Mouse (Mus musculus) layer of hippocampus, adult 8-10 months (tissue): ENCODE measurements at regions not wholly inside any gene's neighbourhood (a gene's known extent, or its start where the extent isn't known, plus 50 kb on each side); places are given as distances from the start of the nearest gene placed in this dataset.
A peak's percentile ranks its signal among the peaks of the same experiment; 100 is the strongest.

Source experiments
- DNase-seq, 2 experiments: peaks; one replicate each; pipeline ENCODE4 v3.0.0; 2022; ENCODE audit warnings: low spot score in 2 of 2

DNA sequence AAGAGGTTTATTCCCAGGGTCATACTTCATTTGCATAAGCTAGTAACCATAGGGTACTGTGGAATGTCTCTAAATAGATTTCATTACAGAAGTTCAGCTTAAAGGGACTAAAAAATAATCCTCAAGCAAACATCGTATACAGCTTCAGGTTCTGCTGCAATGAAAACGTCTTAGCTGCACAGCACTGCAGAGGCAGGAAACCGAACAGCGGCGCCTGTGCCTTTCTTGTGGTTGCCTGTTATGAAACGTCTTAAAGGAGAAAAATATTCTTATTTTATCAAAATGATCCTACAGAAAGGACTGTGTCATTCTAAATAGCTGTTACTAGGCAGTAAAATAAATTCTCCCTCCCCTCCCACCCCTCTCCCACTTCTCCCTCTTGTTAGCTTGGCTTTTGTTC lies 226.0 kb upstream of the Fam241a start:
- no peak for DNase-seq

DNA sequence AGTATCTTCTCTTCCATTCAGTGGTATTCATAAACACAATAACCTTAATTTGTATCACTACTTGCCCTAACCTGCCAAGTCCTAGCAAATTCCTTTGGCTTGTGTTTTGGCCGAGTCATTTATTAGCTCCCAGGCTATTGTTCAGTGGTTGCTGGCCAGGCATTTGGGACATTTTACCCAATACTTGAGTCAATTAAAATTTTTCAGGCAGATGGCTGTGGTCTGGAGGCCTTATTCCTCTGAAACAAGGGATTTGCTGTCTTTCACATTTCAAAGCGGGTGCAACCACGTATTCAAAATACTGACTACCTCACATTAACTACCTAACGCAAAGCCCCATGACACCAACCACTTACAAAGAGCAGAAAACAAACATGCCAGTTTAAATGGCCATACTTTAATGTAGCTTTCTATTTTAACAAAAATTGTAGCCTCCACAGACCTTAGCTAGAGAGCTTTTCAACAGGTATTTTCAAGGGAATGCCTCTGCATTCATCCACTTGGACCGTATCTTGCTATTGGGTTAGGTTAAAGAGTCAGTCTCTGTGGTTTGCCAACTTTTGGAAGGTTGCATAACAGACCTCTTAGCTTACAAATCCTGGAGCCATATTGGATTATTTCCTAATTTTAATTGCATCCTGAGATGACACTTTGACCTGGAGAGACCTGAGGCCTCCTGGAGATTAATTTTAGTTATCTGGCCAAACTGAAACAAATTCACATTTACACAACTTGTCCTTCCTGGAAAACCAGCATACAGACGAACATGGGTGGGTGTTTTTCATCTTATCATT lies 224.7 kb upstream of the Fam241a start:
- no peak for DNase-seq

DNA sequence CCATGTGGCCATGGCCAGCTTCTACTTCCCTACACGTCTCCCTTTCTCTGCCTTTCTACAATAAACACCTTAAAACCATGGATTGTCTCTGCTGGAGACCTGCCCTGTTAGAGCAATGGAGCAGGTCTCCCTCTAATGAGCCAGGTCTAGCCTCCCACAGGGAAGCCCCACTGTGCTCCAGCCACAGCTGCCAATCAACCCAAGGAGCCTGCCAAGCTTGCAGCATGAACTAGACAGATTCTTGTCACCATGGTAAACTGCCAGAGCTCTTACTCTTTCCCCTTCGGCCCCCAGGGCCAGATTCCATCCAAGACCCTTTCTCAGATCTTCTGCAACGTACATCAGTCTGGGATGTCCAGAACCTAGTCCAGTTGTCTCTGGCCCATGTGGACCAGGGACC lies 217.1 kb upstream of the Fam241a start:
- no peak for DNase-seq

DNA sequence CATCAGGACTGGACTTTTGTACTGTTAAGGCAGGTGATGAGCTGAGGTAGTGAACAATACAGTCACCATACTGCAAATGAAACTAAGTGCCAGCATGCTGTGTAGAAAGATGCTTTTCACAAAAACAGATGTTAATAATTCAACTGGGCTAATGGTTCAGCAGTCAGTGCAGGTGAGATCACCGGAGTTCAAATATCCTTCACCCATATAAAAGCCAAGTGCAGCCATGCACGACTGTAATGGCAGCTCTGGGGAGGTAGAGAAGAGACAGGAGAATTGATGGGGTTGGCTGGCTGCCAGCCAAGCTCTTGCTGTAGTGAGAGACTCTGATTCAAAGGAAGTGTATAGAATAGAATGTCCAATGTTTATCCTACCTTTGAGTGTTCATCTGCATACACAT lies 214.3 kb upstream of the Fam241a start:
- no peak for DNase-seq

DNA sequence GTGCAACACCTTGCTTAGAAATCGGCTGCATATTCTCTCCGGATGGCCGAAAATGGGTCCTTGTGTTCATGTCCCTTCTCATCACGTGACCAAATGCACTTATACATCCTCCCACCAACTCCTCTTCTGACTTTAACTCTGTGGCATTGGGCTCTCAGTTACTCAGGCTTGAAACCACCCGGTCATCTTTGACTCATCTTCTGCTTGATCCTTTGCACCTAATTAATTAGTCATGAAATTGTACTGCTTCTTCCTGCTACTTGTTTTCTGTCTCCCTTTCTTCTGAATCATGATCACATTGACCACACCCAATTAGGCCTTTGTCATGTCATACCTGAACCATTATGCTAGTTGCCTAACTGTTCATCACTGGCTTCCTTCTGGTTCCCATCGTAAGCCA lies 208.4 kb upstream of the Fam241a start:
- no peak for DNase-seq

DNA sequence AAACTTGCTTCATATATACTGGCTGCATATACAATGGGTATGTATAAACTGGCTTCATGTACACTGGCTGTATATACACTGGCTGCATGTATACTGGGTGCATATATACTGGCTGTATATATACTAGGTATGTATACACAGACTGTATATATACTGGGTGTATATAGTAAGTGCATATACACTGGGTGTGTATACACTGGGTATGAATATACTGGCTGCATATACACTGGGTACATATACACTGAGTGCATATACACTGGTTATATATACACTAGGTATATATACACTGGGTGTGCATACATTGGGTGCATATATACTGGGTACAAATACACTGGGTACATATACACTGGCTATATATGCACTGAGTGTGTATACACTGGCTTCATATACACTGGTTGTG lies 196.9 kb upstream of the Fam241a start:
- no peak for DNase-seq

DNA sequence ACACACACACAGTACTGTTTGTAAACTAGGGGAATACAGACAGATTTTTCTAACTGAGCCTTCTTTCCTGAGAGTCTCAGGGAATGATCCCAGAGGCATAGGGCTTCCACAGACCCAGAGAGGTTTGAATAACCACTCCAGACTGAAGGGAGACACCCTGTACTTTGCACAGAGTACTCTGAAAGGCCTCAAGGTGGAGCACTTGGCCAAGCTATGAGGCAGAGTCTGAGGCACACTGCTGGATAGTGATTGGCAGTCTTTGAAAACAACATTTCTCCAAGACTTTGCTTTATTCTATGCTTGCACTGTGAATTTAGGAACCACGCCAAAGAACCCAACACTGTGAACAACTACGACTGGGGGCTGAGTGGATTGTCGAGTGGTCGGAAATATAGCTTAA lies 192.1 kb upstream of the Fam241a start:
- DNase-seq: peak; percentile 7 to 11

DNA sequence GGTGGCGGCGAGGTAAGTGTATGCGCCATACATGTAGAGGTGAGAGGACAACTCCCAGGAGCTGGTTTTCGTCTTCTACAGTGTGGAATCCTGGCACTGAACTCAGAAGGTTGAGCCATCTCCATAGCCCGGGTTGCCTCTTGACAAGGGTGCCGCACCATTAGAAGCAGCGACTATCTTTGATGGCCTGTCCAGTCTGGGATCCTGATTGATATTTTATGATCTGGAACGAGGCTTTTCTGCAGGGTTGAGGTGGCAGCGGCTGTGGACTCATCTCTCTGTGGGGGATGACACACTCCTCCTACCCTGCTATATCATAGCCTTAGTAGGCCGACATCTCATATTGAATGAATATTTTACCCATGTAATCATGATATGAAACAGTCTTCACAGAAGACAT lies 191.0 kb upstream of the Fam241a start:
- no peak for DNase-seq

DNA sequence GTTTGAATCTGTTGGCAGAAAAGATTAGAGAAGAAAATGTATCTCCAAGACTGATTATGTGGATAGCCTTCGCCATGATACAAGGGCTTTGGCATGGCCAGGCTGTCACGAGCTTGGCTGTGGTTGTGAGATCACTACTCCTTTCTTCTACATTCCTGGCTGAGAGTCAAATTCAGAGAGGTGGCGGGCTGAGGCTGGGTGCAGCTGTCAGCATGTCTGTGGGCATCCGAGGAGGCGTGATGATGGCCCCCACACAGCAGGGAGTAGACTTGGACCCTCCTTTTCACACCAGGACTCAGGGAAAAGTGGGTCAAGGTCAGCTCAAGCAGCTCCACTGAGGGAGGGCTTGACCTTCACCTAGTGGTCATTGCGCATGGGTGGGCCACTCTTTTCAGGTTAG lies 186.3 kb upstream of the Fam241a start:
- no peak for DNase-seq

DNA sequence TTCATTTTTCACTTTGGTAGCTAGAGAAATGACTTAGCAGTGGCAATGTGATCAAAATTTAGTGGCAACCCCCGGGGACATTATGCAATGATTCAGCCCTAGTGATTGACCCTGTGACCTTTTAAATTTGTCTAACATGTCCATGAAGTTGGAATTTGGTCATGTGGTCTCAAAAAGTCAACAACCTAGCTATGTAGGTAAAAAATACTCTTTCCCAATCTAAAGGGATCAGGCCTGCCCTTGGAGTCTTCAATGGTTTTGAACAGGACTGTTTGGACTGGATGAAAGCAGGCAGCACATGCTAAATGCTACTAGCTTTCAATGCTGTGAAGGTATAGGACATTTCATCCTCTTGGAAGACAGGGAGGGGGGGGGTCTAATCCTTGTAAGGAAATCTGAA lies 185.3 kb upstream of the Fam241a start:
- no peak for DNase-seq

DNA sequence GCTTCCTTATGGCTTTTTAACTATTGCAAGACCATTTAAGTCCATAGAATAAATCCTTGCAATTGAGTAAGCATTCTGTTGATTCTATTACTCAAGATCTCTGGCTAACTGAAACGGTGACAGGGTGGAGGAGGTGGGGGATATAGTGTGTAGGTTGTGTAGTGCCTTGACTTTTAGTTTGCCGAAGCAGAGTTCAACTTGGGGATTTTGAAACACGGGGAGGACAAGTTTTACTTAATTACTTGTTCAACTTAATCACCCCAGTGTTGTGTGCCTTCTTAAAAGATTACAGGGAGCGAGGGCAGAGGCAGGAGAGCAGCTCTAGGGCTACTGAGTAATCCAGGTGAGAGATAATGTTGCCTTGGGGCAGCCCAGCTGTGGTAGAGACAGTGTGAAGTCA lies 171.7 kb upstream of the Fam241a start:
- DNase-seq: no peak

DNA sequence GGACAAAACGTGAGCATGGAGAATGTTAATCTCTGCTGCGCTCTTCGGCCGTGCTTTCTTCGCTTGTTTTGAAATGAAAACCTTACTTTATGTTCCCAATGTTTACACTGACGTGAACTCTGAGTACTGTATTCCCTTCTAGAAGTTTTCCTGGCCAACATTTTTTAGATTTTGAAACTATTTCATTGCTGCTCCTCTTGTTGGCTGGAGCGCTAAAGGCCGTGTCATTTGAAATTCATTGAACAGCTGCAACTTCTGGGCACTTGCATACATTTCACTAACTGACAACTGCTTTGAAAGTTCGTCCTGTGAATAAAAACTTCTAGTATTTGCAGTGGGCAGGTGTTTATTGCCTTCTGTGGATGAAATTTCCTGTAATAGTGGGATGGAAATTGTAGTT lies 157.9 kb upstream of the Fam241a start:
- no peak for DNase-seq

DNA sequence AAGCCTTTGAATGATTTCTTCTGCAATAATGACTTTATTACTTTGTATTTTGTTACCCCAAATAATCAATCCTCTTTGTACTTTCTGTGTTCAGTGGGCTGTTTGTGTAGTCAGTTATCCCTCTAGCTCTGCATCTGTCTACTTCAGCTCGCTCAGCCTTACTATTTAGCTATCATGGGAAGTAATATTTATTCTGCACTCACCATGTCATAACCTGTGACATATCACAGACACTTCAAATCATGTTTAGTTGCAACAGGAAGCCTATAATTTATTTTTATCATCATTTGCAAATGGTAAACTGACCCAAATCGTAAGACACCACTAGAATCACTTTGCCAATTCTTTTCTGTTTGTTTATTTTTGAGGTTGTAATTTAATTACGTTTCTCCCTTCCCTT lies 147.6 kb upstream of the Fam241a start:
- DNase-seq: no peak

DNA sequence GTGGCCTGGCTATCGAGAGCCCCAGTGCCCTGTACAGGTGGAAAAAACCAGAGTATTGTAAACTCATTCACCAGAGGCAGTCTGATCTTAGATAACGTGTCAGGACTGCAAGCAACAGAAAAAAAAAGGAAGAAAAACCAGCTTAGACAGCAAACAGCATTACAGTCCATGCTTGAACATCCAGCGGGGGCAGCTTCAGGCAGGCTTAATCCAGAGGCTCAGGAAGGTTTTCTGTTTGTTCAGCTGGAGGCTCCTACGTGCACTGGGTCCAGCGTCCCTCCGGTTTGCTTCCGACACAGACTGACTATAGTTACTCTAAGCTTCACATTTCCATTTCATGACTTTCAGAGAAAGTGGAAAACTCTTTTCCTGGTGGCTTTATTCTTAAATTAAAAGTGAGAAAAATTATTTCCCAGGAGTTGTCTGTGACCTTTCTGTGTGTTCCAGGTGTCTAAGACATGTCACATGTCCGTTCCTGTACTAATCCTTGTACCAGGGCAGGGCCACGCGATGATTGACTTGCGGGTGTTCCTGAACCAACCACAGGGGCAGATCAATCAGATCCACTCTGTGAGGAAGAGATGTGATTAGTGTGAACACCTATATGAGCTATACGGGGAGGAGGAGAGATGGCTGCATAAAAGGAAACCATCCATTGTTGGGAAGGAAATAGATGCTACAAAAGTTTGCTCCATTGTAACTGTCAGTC lies 144.4 kb upstream of the Fam241a start:
- no peak for DNase-seq

DNA sequence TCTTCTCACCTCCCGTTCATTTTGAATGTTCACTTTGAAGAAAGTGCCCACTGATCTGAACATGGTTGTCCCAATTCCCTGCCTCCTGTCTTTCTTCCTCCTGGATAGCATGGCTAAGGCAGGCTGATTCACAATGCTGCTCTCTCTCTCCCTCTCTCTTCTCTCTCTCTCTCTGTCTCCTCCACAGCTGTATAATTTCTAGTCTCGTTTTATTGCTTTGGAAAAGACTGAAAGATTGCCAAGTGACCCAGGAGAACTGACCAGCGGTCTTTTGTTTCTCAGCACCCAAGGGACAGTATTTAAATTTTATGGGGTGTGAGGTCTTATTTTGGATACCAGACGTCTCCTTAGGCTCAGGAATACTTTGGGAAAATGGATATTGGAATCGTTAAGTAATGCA lies 143.1 kb upstream of the Fam241a start:
- no peak for DNase-seq

DNA sequence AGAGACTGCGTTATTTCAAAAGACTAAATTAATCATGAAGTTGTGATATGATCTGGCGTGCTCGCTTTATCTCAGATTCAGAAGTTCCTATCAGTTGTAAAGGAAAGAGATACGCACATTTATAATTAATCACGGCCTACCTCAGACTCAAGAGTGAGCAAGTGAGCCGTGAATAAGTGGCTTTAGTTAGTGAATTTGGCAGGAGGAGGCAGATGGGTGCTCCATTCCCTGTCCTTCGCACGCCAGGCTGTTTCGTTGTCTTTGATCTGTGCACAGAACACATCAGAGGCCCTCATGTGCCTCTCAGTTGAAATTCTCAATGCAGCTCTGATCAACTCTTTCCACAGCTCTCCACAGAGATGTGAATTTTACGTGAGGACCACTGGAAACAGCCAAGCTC lies 140.4 kb upstream of the Fam241a start:
- no peak for DNase-seq

DNA sequence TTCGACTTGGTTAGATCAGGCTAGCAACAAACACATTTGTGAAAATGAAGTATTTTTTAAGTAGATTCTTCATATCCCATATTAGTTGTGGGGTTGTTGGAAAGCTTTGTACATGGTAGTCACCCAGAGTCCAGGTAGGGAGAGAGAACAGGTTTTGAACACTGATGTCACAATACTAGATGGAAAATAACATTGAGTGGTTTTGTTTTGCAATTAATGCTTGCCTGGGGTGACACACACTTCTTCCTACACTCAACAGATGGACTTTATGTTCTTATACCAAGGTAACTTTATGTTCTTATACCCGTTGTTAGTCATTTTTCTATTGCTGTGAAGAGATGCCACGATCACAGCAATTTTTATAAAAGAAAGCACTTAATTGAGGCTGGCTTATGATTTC lies 134.2 kb upstream of the Fam241a start:
- DNase-seq: no peak

DNA sequence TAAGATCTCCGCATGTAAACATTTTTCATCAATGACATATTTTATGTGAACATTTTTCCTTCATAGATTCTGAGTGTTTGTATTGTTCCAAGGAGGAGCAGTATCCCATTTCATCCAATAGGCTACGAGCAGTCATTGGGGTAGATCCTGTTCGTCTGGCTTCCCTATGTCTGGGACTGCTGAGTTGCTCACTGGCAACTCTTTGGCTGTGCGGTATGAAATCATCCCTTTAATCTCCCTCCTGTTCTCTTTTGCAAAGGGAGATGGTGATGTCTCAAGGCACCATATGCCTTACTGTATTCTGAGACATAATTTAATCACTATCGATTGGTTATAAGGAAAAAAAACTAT lies 133.4 kb upstream of the Fam241a start:
- no peak for DNase-seq

DNA sequence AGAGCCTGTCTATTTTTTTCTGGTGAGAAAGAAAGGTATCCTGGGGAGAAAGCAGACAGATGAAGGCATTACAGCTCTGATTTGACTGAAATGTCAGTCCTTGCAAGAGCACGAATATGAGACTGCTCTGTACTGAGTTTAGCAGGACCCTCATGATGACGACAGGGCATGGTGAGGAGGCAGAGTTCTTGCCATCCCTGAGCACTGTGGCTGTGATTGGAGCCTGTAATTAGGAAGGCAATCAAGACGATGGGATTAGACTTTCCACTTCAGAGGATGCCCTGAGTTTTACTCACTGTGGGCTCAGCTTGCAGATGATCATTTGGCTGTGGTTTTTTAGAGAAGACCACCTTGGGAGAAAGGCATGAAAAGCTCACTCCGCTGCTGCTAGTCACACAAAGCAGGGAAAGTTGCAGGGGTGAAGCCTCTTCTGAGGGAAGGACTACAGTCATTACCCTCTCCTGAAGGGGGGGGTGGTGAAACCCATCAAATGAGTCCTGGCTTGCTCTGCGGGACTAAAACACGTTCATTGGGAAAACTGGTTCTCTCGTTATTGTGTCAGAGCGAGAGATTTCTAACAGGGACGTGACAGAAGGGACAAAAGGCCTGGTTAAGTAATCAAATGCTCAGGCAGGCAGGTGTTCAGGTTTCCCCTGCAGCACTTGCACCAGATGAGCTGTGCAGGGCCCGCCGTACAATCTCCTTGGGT lies 132.9 kb upstream of the Fam241a start:
- no peak for DNase-seq

DNA sequence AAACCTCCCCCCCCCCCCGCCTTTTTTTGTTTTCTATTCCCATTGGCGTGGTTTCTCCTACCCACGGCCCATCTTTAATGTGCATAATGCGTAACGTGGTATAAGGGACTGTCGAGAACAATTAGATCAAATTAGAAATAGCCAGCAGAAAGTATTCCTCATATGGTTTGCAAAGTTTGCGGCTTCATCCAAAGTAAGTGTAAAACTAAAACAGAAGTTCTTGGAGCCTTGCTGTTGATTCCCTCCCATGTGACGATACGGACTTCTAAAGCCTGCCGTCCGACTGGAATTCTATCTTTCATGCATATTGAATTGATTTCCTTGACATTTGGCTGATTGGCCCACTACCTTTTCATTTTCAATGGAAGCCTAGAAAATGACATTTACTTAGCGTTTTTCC lies 128.7 kb upstream of the Fam241a start:
- no peak for DNase-seq

DNA sequence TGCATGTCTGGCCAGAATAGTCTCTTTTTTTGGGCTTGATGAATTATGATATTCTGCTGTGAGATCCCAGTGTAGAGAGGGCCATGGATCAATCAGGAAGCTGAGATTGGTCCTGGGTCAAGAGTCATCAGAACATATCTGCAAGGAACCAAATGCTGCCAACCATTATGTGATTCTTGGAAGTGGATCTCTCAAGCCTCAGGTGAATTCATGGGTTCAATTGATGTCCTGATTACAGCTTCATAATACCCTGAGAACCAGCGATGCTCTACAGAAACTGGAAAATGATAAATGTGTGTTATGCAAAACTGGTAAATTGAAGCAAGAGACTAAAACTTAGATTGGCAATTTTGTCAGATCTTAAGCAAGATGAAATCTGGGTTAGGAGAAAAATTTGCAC lies 118.8 kb upstream of the Fam241a start:
- DNase-seq: no peak

DNA sequence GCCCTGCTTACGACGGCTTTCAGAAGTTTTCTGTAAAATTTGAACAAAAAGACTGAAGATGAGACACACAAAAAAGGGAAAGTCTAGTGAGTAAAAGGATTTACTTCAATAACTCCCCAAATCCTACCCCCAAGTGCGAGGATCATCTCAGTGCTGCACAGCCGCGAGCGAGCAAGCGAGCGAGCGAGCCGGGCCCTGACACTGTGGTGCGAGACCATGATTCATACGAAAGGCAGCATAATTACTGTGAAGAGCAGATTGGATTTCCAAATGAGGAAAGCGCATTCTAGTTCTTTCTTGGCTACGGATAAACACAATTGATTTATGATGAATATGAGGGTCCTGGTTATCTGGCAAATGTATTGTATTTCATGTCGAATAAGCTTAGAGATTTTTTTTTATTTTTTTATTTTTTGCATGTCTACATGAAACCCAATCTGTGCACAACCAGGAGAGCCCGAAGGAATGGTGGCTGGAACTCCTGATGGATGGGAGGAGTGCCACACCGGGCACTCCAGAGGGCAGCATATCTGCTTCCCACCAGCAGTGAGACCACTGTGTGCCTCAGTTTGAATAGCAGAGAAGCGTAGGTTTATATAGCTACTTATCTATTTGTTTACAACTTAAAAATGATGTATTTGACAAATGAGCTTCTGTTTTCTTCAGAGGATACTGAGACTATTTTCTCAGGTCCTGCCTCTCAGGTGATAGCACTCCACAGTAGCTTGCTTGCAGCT lies 106.9 kb upstream of the Fam241a start:
- no peak for DNase-seq
